Mouse (Mus musculus) kidney, embryonic 16.5 days (tissue): Measurements from ENCODE around the gene Ephx3. TPM values are rescaled to one million over a fixed set of nuclear protein-coding genes. Genes with fewer than 3 reads are reported as not detected.

Experiments used
- polyA plus RNA-seq: library from polyadenylated mRNA; unstranded; fragments of >200 nt; fragmentation: Nextera tagmentation; extraction: Ambion mirVana; gene quantifications from 2 replicates; pipeline ENCODE4 v1.2.1, GENCODE M21; 2015

Ephx3 gene
- polyA plus RNA-seq, 1 experiment from 2014 or later: 0.37 TPM

Other genes starting within 250 kb of the Ephx3 start
- gene Rrp1b, start 153.4 kb downstream of the Ephx3 start, polyA plus RNA-seq: 51.4 and 71.6 TPM in 2 replicates
- 0.95 and 0.99 TPM in 2 replicates for gene Hsf2bp, start 153.2 kb downstream of the Ephx3 start, polyA plus RNA-seq
- gene Notch3, start 22.7 kb downstream of the Ephx3 start, polyA plus RNA-seq: 13.6 and 15.0 TPM in 2 replicates
- 84.5 and 99.3 TPM in 2 replicates for gene Brd4, start 95.2 kb upstream of the Ephx3 start, polyA plus RNA-seq
- 112 and 126 TPM in 2 replicates for gene Akap8, start 131.7 kb upstream of the Ephx3 start, polyA plus RNA-seq
- gene Akap8l, start 161.1 kb upstream of the Ephx3 start, polyA plus RNA-seq: 124 and 130 TPM in 2 replicates
- 22.0 and 23.8 TPM in 2 replicates for gene Wiz, start 199.9 kb upstream of the Ephx3 start, polyA plus RNA-seq
- gene Rasal3, start 214.0 kb upstream of the Ephx3 start, polyA plus RNA-seq: 0.63 and 0.97 TPM in 2 replicates
- gene Pglyrp2, start 234.6 kb upstream of the Ephx3 start, polyA plus RNA-seq: 0.12 TPM in 1 of 2 replicates, not detected in the other